Mouse (Mus musculus) CH12.LX (cell line): Measurements from ENCODE around the gene Cacna2d2.

Experiments
- CHD2 ChIP-seq: IDR thresholded peaks from 2 replicates; pipeline ENCODE4 v1.6.1; 2011; ENCODE audit warnings: low read length, improper control_type of control experiment
- CTCF ChIP-seq, 2 experiments: IDR thresholded peaks in 1 of 2; conservative IDR thresholded peaks in 1 of 2; 2 replicates each; pipeline ENCODE4 v1.5.1; 2011 to 2012; ENCODE audit warnings: low read depth in 2 of 2, low read length in 2 of 2, improper control_type of control experiment in 1 of 2, inconsistent platforms in 1 of 2, mild to moderate bottlenecking in 1 of 2, moderate library complexity in 1 of 2
- MAZ ChIP-seq: IDR thresholded peaks from 2 replicates; pipeline ENCODE4 v1.6.1; 2012; ENCODE audit warnings: low read depth, mild to moderate bottlenecking, inconsistent platforms, low read length, improper control_type of control experiment, moderate library complexity
- POLR2A ChIP-seq: IDR thresholded peaks from 2 replicates; pipeline ENCODE4 v1.6.1; 2011; ENCODE audit warnings: low read depth, mild to moderate bottlenecking, improper control_type of control experiment, low read length
- TCF12 ChIP-seq: IDR thresholded peaks from 2 replicates; pipeline ENCODE4 v1.6.1; 2014; ENCODE audit warnings: low read depth, mild to moderate bottlenecking, inconsistent platforms, low read length, improper control_type of control experiment
- USF2 ChIP-seq: conservative IDR thresholded peaks from 2 replicates; pipeline ENCODE4 v1.6.1; 2011; ENCODE audit warnings: low read depth, low read length, improper control_type of control experiment
- ZMIZ1 ChIP-seq: IDR thresholded peaks from 2 replicates; pipeline ENCODE4 v1.6.1; 2012; ENCODE audit warnings: low read depth, mild to moderate bottlenecking, inconsistent platforms, low read length, improper control_type of control experiment

DNA sequence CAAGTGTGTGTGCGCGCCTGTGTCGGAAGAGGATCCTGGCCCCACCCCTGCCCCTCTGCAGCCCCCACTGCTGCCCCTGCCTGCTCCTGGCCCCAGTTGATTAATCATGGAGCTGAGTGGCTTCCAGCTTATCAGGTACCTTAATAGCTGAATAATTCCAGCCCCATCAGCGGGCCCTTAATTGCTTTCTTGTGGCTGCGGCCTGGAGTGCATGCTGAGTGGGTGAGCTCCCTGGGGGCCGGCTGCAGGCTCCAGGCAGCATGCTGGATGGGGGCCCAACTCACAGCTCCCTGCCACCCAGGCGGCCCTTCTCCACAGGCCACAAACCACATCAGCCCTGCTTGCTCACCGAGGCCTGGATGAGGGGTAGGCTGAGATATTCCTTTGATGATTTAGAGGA, 112.0 kb downstream of the Cacna2d2 start:
- TF ChIP-seq TCF12 (no peak), CTCF (conservative IDR thresholded peaks at IDR 0.05 in 1 of 2, IDR thresholded peaks at IDR 0.05 in 1 of 2; ENCODE audit: low read depth in 2 of 2, low read length in 2 of 2) (no peak), POLR2A (no peak), USF2 (no peak), MAZ (no peak), CHD2 (no peak), ZMIZ1 (no peak)
